Mouse (Mus musculus) bone marrow, adult 2 months (tissue): ENCODE data around the gene Efhc1.

Experiments
- CTCF ChIP-seq: fragments of 200-500 bp; IDR thresholded peaks from 2 replicates; pipeline ENCODE4 v1.5.1; 2011; ENCODE audit warnings: low read length, control low read depth; ENCODE audit not compliant: control insufficient read depth, insufficient read depth
- POLR2A ChIP-seq: fragments of 200-500 bp; IDR thresholded peaks from 2 replicates; pipeline ENCODE4 v1.6.1; 2011; ENCODE audit warnings: low read depth, mild to moderate bottlenecking, control low read depth, low read length, borderline replicate concordance; ENCODE audit not compliant: control insufficient read depth

DNA sequence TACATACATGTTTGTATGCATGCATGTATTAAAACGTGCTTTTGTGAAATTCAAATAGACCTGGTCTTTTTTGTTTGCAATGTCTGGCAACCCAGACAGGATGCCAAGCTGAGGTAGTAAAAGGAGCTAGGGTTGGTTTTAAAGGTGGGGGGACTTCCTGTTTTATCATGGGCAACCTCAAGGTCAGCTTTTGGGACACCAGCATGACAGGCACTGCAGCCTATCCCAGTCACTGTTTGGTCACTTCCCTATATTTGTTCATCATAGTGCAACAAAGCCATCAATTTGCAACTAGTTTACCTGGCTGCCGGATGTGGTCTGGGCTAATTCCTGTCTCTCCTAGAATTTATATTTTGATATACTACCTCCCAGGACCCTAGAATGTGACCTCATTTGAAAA is 80.2 kb downstream of the Efhc1 start:
- no peak for TF ChIP-seq CTCF
- no peak for TF ChIP-seq POLR2A
